Mouse (Mus musculus) liver, embryonic 16.5 days (tissue): ENCODE data around the gene Rdh16. TPM values are rescaled to one million over a fixed set of nuclear protein-coding genes. Genes with fewer than 3 reads are reported as not detected.
"Not testable (repeated sequence)": the region's sequence is repeated elsewhere in the genome, so short reads cannot be mapped to it uniquely, and the experiment has no call there.

Experiments
- ATAC-seq: fragments of 200-750 bp; cut with Nextera tagmentation; 2 replicates; pipeline ENCODE4 v1.8.0; 2017; ENCODE audit warnings: low read depth, mild to moderate bottlenecking, moderate number of reproducible peaks, moderate library complexity
- H3K27ac ChIP-seq: fragments of 300-500 bp; sonication (generic); 2 replicates; pipeline ENCODE4 v1.5.1; 2014; ENCODE audit warnings: mild to moderate bottlenecking, low read length
- H3K27me3 ChIP-seq: fragments of 300-500 bp; sonication (generic); 2 replicates; pipeline ENCODE4 v1.6.1; 2014; ENCODE audit warnings: low read depth, low read length, mixed read lengths; ENCODE audit not compliant: control insufficient read depth, insufficient read depth
- H3K36me3 ChIP-seq: fragments of 300-500 bp; sonication (generic); 2 replicates; pipeline ENCODE4 v1.6.1; 2014; ENCODE audit warnings: mild to moderate bottlenecking; ENCODE audit not compliant: control insufficient read depth, insufficient read depth
- H3K4me1 ChIP-seq: fragments of 300-500 bp; sonication (generic); 2 replicates; pipeline ENCODE4 v1.6.1; 2014; ENCODE audit warnings: low read depth, low read length, mixed read lengths; ENCODE audit not compliant: control insufficient read depth
- H3K4me2 ChIP-seq: fragments of 300-500 bp; sonication (generic); 2 replicates; pipeline ENCODE4 v1.6.1; 2014; ENCODE audit warnings: low read depth, low read length, mixed read lengths
- H3K4me3 ChIP-seq: fragments of 300-500 bp; sonication (generic); 2 replicates; pipeline ENCODE4 v1.5.1; 2014; ENCODE audit warnings: low read depth, mild to moderate bottlenecking, low read length
- H3K9ac ChIP-seq: fragments of 300-500 bp; sonication (generic); 2 replicates; pipeline ENCODE4 v1.6.1; 2014; ENCODE audit warnings: low read depth, low read length
- H3K9me3 ChIP-seq: fragments of 300-500 bp; sonication (generic); replicated peaks from 2 replicates; pipeline ENCODE4 v1.6.1; 2016; ENCODE audit warnings: low read length; ENCODE audit not compliant: control insufficient read depth
- WGBS: fragments of 180-500 bp; shearing (Covaris S2); extraction: QIAGEN DNeasy Blood & Tissue Kit; methylation state at CpG from one replicate; pipeline ENCODE4 v1.1.7; 2014; ENCODE audit not compliant: insufficient replicate concordance; 5-methylcytosine and 5-hydroxymethylcytosine counted together
- polyA plus RNA-seq: library from polyadenylated mRNA; unstranded; fragments of >200 nt; fragmentation: Nextera tagmentation; extraction: Ambion mirVana; gene quantifications from 2 replicates; pipeline ENCODE4 v1.2.1, GENCODE M21; 2015

Gene Rdh16
- polyA plus RNA-seq, 1 experiment from 2014 or later: 0.04 TPM

DNA sequence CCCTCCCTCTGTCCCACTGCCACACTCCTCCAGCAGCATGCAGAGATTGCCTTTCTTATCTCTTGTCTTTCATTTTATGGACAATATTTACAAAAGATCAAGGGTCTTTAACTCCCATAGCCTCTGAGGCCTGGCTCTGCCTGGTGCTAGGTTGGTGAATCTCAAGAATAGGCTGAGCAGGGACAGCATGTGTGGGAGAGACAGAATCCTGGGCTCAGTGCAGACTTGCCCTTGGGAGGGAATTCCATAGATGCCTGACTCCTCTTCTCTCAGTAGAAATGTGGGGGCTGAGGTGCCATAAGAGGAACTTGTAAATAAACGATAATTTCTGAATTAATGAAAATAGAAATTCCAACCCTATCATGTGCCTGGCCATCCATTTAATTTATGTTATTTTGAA is 34.4 kb upstream of the Rdh16 start:
- no peak overlapping the region for H3K4me3 ChIP-seq
- no peak overlapping the region for H3K9ac ChIP-seq
- H3K4me2 ChIP-seq: no peak overlapping the region
- no peak for ATAC-seq
- 63% methylated on average over 1 of the region's 1 CpGs for whole genome bisulfite sequencing
- no peak overlapping the region for H3K27ac ChIP-seq
- H3K4me1 ChIP-seq: no peaks in the 10 kb centered on the region
- no peaks in the 10 kb centered on the region for H3K36me3 ChIP-seq
- no peaks in the 10 kb centered on the region for H3K9me3 ChIP-seq
- no peaks in the 10 kb centered on the region for H3K27me3 ChIP-seq

DNA sequence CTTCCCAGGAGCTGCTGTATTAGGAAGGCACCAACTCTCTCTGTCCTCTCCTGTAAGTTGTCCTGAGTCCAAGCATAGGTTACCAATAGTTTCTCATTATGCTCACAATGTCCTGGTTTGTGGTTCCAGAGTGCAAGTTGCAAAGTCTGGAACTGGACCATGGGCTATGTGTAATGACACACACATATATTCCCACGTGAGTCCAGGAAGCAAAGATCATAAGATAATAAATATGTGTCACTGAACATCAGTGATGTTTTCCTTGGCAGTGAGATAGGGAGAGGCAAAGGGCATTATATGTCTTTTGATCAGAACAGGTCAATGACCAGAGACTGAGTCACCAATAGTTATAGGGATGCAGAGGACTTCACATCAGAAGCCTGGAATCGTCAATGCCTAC is 24.9 kb upstream of the Rdh16 start, which contains the start of gene Rdh9:
Gene Rdh9 (plus strand): TSS at position 376 of the 400 bp plus-strand sequence.
- Histone ChIP-seq H3K4me3 (no peak within 1 kb of the TSS), H3K27me3 (no peaks in the 10 kb centered on the region), H3K4me1 (no peaks in the 10 kb centered on the region), H3K27ac (no peak within 1 kb of the TSS), H3K4me2 (no peak within 1 kb of the TSS), H3K9ac (no peak within 1 kb of the TSS), H3K9me3 (no peaks in the 10 kb centered on the region), H3K36me3 (no peaks in the 10 kb centered on the region)
- 33% methylated on average over 2 of the region's 2 CpGs for WGBS
- peak; percentile 39; the same call in 1 of the 2 replicates for ATAC-seq

DNA sequence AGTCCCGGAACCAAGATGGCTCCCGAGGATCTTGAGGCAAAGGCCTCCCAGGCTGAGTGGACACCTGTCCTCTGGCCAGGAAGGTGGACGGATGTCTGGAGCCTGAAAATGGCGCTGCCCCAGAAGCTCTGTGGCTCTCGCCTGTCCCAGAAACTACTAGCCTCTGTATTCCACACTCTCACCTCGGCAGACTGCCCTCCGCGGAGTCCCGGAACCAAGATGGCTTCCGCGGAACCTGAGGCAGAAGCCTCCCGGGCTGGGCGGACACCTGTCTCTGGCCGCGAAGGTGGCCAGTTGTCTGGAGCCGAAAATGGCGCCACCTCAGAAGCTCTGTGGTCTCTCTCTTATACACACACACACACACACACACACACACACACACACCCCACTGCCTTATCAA is 18.6 kb upstream of the Rdh16 start:
- H3K27ac ChIP-seq, H3K27me3 ChIP-seq, H3K4me2 ChIP-seq, ATAC-seq, H3K4me3 ChIP-seq, H3K36me3 ChIP-seq, H3K4me1 ChIP-seq, H3K9me3 ChIP-seq, H3K9ac ChIP-seq: not testable (repeated sequence)
- 82% methylated on average over 17 of the region's 17 CpGs for WGBS

DNA sequence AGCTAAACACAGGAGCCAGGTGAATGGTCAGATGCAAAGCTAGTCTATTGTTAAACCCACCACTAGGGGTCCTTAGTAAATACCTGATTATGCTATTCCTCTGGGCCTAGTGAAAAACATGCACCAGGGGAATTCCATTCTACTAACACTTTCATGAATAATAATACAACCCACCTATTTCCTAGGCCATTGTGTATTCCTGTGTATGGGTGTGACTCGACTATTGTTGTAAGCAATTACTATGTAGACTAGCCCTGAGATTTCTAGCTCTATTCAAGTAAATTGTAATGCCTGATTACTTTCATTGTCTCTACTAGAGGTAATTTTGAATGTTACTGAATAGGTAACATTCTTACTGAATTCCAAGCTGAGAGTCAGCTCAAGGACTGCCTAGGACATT is 15.5 kb upstream of the Rdh16 start:
- H3K27me3 ChIP-seq, ATAC-seq, H3K4me3 ChIP-seq, H3K9me3 ChIP-seq, H3K4me1 ChIP-seq, H3K27ac ChIP-seq, H3K36me3 ChIP-seq, H3K4me2 ChIP-seq, H3K9ac ChIP-seq: not testable (repeated sequence)
- WGBS: 55% methylated on average over 1 of the region's 1 CpGs

DNA sequence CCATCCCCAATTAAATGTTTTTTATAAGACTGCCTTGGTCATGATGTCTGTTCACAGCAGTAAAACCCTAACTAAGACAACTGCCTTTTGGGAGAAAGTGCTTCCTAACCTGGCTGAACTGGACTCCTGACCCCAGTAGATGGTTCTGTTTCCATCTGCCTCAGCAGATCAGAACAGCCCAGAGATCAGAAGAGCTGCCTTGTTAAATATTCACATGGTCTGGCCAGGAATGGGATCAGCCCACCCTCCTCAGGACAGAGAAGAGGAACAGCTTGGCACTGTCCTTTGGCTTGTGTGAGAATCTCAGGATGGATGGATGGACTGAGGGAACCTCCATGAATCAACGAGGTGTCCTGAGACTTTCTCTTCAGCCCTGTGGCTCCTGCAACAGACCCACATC is 1.7 kb upstream of the Rdh16 start:
- Histone ChIP-seq H3K4me3 (no peak overlapping the region), H3K27ac (no peak overlapping the region), H3K4me2 (no peak overlapping the region), H3K9me3 (no peaks in the 10 kb centered on the region), H3K27me3 (no peaks in the 10 kb centered on the region), H3K4me1 (no peaks in the 10 kb centered on the region), H3K9ac (no peak overlapping the region), H3K36me3 (no peaks in the 10 kb centered on the region)
- WGBS: 46% methylated on average over 1 of the region's 1 CpGs
- ATAC-seq: no peak

DNA sequence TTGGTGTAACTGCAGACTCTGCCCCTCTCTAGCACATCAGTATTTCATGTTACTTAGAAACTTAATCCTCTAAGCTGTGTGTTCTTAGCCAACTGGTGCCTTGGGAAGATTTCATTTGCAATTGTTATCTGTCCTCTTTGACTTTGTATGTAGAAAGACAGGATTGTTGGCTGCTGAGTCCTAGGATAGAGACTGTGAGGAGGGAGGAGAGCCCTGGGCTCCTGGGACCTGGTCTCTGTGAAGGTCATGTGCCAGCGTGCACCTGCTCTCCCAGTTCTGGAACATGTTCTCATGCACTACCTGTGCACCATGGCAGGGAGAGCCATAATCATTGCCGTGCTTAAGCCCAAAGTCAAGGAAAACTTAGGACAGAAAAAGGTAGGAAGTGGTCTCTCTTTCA is 660 bp downstream of the Rdh16 start:
- H3K27me3 ChIP-seq: no peaks in the 10 kb centered on the region
- no peak overlapping the region for H3K27ac ChIP-seq
- ATAC-seq: no peak
- H3K9ac ChIP-seq: no peak overlapping the region
- no peaks in the 10 kb centered on the region for H3K36me3 ChIP-seq
- no peaks in the 10 kb centered on the region for H3K9me3 ChIP-seq
- H3K4me3 ChIP-seq: no peak overlapping the region
- 63% methylated on average over 2 of the region's 2 CpGs for WGBS
- no peak overlapping the region for H3K4me2 ChIP-seq
- H3K4me1 ChIP-seq: no peaks in the 10 kb centered on the region

DNA sequence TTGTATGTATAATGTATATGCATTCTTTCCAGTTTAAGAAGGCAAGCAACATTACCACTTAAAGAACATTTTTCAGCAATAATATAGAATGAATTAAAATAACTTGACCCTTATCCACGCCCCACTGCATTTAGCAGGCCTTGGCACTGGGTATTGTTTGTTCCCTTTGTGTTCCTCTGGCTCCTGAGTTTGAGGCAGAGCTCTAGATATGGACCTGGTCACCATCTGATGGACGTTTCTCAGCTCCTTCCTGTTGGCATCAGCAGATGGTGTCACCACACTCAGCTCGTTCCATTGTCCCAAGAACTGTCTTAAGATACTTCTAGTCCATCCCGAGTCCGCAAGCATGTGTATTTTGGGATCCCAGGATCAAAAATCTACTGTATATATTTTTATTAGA is 1.3 kb downstream of the Rdh16 start:
- no peak overlapping the region for H3K4me3 ChIP-seq
- no peak overlapping the region for H3K4me2 ChIP-seq
- ATAC-seq: no peak
- no peaks in the 10 kb centered on the region for H3K4me1 ChIP-seq
- H3K27me3 ChIP-seq: no peaks in the 10 kb centered on the region
- WGBS: 53% methylated on average over 5 of the region's 5 CpGs
- H3K27ac ChIP-seq: no peak overlapping the region
- H3K9ac ChIP-seq: no peak overlapping the region
- no peaks in the 10 kb centered on the region for H3K36me3 ChIP-seq
- no peaks in the 10 kb centered on the region for H3K9me3 ChIP-seq

DNA sequence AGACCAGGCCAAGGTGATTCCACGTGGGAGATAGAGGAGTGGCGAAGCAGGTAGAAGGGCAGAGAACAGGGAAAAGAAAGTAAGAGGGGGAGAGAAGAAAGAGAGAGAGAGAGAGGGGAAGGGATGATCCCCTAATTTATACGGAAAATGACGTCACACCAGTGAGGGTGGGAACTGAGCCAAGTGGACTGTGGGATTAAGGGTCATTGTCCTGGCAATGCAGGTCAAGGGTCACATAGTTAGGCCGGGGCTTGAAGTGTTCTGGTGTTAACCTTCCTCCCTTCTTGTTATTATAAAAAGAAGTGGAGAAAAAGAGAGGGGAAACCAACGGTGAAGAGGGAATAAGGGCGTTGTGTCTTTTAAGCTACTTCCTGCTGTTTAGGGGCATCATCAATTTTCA is 3.5 kb downstream of the Rdh16 start:
- H3K4me3 ChIP-seq: no peak overlapping the region
- H3K27ac ChIP-seq: no peak overlapping the region
- H3K27me3 ChIP-seq: no peaks in the 10 kb centered on the region
- H3K4me2 ChIP-seq: no peak overlapping the region
- no peak for ATAC-seq
- H3K9me3 ChIP-seq: no peaks in the 10 kb centered on the region
- no peak overlapping the region for H3K9ac ChIP-seq
- H3K36me3 ChIP-seq: no peaks in the 10 kb centered on the region
- H3K4me1 ChIP-seq: no peaks in the 10 kb centered on the region
- 62% methylated on average over 7 of the region's 7 CpGs for WGBS

DNA sequence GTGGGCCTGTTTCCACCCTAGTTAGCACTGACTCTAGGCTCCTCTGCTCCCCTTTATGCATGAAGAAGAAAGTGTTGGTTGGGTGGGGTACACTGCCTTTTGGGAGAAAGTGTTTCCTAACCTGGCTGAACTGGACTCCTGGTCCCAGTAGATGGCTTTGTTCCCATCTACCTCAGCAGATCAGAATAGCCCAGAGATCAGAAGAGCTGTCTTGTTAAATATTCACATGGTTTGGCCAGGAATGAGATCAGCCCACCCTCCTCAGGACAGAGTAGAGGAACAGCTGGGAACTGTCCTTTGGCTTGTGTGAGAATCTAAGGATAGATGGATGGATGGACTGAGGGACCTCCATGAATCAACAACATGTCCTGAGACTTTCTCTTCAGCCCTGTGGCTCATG is 14.9 kb downstream of the Rdh16 start:
- no peak for ATAC-seq
- no peak overlapping the region for H3K9ac ChIP-seq

More for the DNA sequence above, 14.9 kb downstream of the Rdh16 start:
- no peaks in the 10 kb centered on the region for H3K9me3 ChIP-seq
- no peaks in the 10 kb centered on the region for H3K4me1 ChIP-seq
- no peak overlapping the region for H3K4me2 ChIP-seq
- H3K36me3 ChIP-seq: no peaks in the 10 kb centered on the region
- no peak overlapping the region for H3K4me3 ChIP-seq
- no peak overlapping the region for H3K27ac ChIP-seq
- no peaks in the 10 kb centered on the region for H3K27me3 ChIP-seq
